Mouse (Mus musculus) limb, embryonic 12.5 days (tissue): Measurements from ENCODE around the gene Arhgap35. TPM values are rescaled to one million over a fixed set of nuclear protein-coding genes. Genes with fewer than 3 reads are reported as not detected.
"Not testable (repeated sequence)": the region's sequence is repeated elsewhere in the genome, so short reads cannot be mapped to it uniquely, and the experiment has no call there.

Source experiments
- ATAC-seq: fragments of 200-750 bp; cut with Nextera tagmentation; 2 replicates; pipeline ENCODE4 v1.8.0; 2017; ENCODE audit warnings: low read depth, moderate TSS enrichment; ENCODE audit not compliant: insufficient number of reproducible peaks, insufficient read depth, low FRiP score, low TSS enrichment
- H3K27ac ChIP-seq: fragments of 300-500 bp; sonication (generic); 2 replicates; pipeline ENCODE4 v1.5.1; 2016; ENCODE audit warnings: mild to moderate bottlenecking, moderate library complexity
- H3K27me3 ChIP-seq: fragments of 300-500 bp; sonication (generic); 2 replicates; pipeline ENCODE4 v1.6.1; 2016; ENCODE audit warnings: mild to moderate bottlenecking, moderate library complexity
- H3K36me3 ChIP-seq: fragments of 300-500 bp; sonication (generic); 2 replicates; pipeline ENCODE4 v1.6.1; 2016; ENCODE audit warnings: mild to moderate bottlenecking, moderate library complexity
- H3K4me1 ChIP-seq: fragments of 300-500 bp; sonication (generic); replicated peaks from 2 replicates; pipeline ENCODE4 v1.6.1; 2016
- H3K4me2 ChIP-seq: fragments of 300-500 bp; sonication (generic); 2 replicates; pipeline ENCODE4 v1.6.1; 2016; ENCODE audit warnings: mild to moderate bottlenecking, moderate library complexity
- H3K4me3 ChIP-seq: fragments of 300-500 bp; sonication (generic); replicated peaks from 2 replicates; pipeline ENCODE4 v1.5.1; 2016; ENCODE audit warnings: mild to moderate bottlenecking
- H3K9ac ChIP-seq: fragments of 300-500 bp; sonication (generic); replicated peaks from 2 replicates; pipeline ENCODE4 v1.6.1; 2016; ENCODE audit warnings: mild to moderate bottlenecking, moderate library complexity
- H3K9me3 ChIP-seq: fragments of 300-500 bp; sonication (generic); 2 replicates; pipeline ENCODE4 v1.6.1; 2016; ENCODE audit warnings: mild to moderate bottlenecking, moderate library complexity
- WGBS: fragments of 180-500 bp; shearing (Covaris S2); methylation state at CpG from one replicate; pipeline ENCODE4 v1.1.7; 2016; 5-methylcytosine and 5-hydroxymethylcytosine counted together
- polyA plus RNA-seq: library from polyadenylated mRNA; unstranded; fragments of >200 nt; fragmentation: Nextera tagmentation; extraction: Ambion mirVana; gene quantifications from 2 replicates; pipeline ENCODE4 v1.2.1, GENCODE M21; 2016

Gene Arhgap35
- polyA plus RNA-seq, 1 experiment from 2014 or later: 25.6 TPM

GRCm38 (mm10) chr7:16623131-16623530 is 8.3 kb upstream of the Arhgap35 start:
- Histone ChIP-seq H3K4me1 (peaks cover 10% of the 10 kb centered on the region), H3K4me2 (no peak overlapping the region), H3K4me3 (no peak overlapping the region), H3K36me3 (no peaks in the 10 kb centered on the region), H3K9ac (no peak overlapping the region), H3K27me3 (0 out of 2 replicates have a peak, but pooled peaks cover 4% of the 10 kb centered on the region), H3K27ac (no peak overlapping the region), H3K9me3 (no peaks in the 10 kb centered on the region)
- no peak for ATAC-seq
- 47% methylated on average over 4 of the region's 4 CpGs for WGBS

GRCm38 (mm10) chr7:16621066-16621622 is 6.4 kb upstream of the Arhgap35 start:
- 0 out of 2 replicates have a peak, but pooled peaks cover 6% of the 10 kb centered on the region for H3K27me3 ChIP-seq
- no peaks in the 10 kb centered on the region for H3K36me3 ChIP-seq
- H3K4me2 ChIP-seq: no peak overlapping the region
- H3K4me1 ChIP-seq: peaks cover 10% of the 10 kb centered on the region
- WGBS: 72% methylated on average over 8 of the region's 8 CpGs
- no peak overlapping the region for H3K4me3 ChIP-seq
- H3K27ac ChIP-seq: no peak overlapping the region
- H3K9ac ChIP-seq: no peak overlapping the region
- H3K9me3 ChIP-seq: no peaks in the 10 kb centered on the region
- no peak for ATAC-seq

GRCm38 (mm10) chr7:16618661-16619211 is 3.9 kb upstream of the Arhgap35 start:
- Histone ChIP-seq H3K4me2 (peak overlapping the region; percentile 53), H3K4me1 (peaks cover 17% of the 10 kb centered on the region), H3K9me3 (no peaks in the 10 kb centered on the region), H3K36me3 (no peaks in the 10 kb centered on the region), H3K4me3 (peak overlapping the region; percentile 23), H3K9ac (peak overlapping the region; percentile 19; the same call in 1 of the 2 replicates), H3K27ac (no peak overlapping the region), H3K27me3 (0 out of 2 replicates have a peak, but pooled peaks cover 6% of the 10 kb centered on the region)
- WGBS: 2% methylated on average over 30 of the region's 30 CpGs
- ATAC-seq: no peak

GRCm38 (mm10) chr7:16617045-16617444 is 2.3 kb upstream of the Arhgap35 start:
- Histone ChIP-seq H3K36me3 (0 out of 2 replicates have a peak, but pooled peaks cover 4% of the 10 kb centered on the region), H3K4me3 (no peak overlapping the region), H3K4me1 (peaks cover 27% of the 10 kb centered on the region), H3K9me3 (no peaks in the 10 kb centered on the region), H3K4me2 (no peak overlapping the region), H3K9ac (no peak overlapping the region), H3K27me3 (0 out of 2 replicates have a peak, but pooled peaks cover 6% of the 10 kb centered on the region), H3K27ac (no peak overlapping the region)
- 19% methylated on average over 2 of the region's 2 CpGs for WGBS
- ATAC-seq: no peak

GRCm38 (mm10) chr7:16614171-16614887 is 464 bp downstream of the Arhgap35 start:
- under 1% methylated on average over 65 of the region's 101 CpGs for WGBS
- Histone ChIP-seq H3K9ac (peak overlapping the region; percentile 98), H3K4me1 (peaks cover 46% of the 10 kb centered on the region), H3K27ac (peak overlapping the region; percentile 100), H3K9me3 (no peaks in the 10 kb centered on the region), H3K36me3 (peaks cover 5% of the 10 kb centered on the region; the same call in 1 of the 2 replicates), H3K27me3 (0 out of 2 replicates have a peak, but pooled peaks cover 6% of the 10 kb centered on the region), H3K4me2 (peak overlapping the region; percentile 94), H3K4me3 (peak overlapping the region; percentile 89)
- peak; percentile 5; the same call in 1 of the 2 replicates for ATAC-seq

GRCm38 (mm10) chr7:16613461-16614170 is 1.2 kb downstream of the Arhgap35 start:
- WGBS: under 1% methylated on average over 20 of the region's 20 CpGs
- H3K9ac ChIP-seq: peak overlapping the region; percentile 98
- H3K4me2 ChIP-seq: peak overlapping the region; percentile 94
- H3K4me1 ChIP-seq: peaks cover 45% of the 10 kb centered on the region
- ATAC-seq: no peak
- peaks cover 5% of the 10 kb centered on the region; the same call in 1 of the 2 replicates for H3K36me3 ChIP-seq
- peak overlapping the region; percentile 89 for H3K4me3 ChIP-seq
- H3K27me3 ChIP-seq: 0 out of 2 replicates have a peak, but pooled peaks cover 5% of the 10 kb centered on the region
- peak overlapping the region; percentile 100 for H3K27ac ChIP-seq
- H3K9me3 ChIP-seq: no peaks in the 10 kb centered on the region

GRCm38 (mm10) chr7:16610345-16610744 is 4.4 kb downstream of the Arhgap35 start:
- Histone ChIP-seq H3K36me3 (peaks cover 10% of the 10 kb centered on the region; the same call in 1 of the 2 replicates), H3K27me3 (no peaks in the 10 kb centered on the region), H3K9ac (no peak overlapping the region), H3K4me2 (no peak overlapping the region), H3K9me3 (no peaks in the 10 kb centered on the region), H3K4me1 (peaks cover 35% of the 10 kb centered on the region), H3K4me3 (no peak overlapping the region), H3K27ac (no peak overlapping the region)
- WGBS: 89% methylated on average over 2 of the region's 2 CpGs
- ATAC-seq: no peak

- ATAC-seq: no peak
- H3K36me3 ChIP-seq: peaks cover 12% of the 10 kb centered on the region; the same call in 1 of the 2 replicates
Observed at GRCm38 (mm10) chr7:16608961-16609360, 5.8 kb downstream of the Arhgap35 start.

GRCm38 (mm10) chr7:16608046-16608445 is 6.7 kb downstream of the Arhgap35 start:
- 96% methylated on average over 1 of the region's 1 CpGs for WGBS
- Histone ChIP-seq H3K4me3 (no peak overlapping the region), H3K9ac (no peak overlapping the region), H3K27ac (no peak overlapping the region), H3K9me3 (no peaks in the 10 kb centered on the region), H3K4me2 (no peak overlapping the region), H3K27me3 (no peaks in the 10 kb centered on the region), H3K4me1 (peaks cover 29% of the 10 kb centered on the region), H3K36me3 (peaks cover 17% of the 10 kb centered on the region; the same call in 1 of the 2 replicates)
- no peak for ATAC-seq

More at GRCm38 (mm10) chr7:16608961-16609360, 5.8 kb downstream of the Arhgap35 start:
- WGBS: 85% methylated on average over 1 of the region's 1 CpGs
- H3K4me1 ChIP-seq: peaks cover 35% of the 10 kb centered on the region
- H3K4me2 ChIP-seq: no peak overlapping the region
- H3K9me3 ChIP-seq: no peaks in the 10 kb centered on the region
- no peaks in the 10 kb centered on the region for H3K27me3 ChIP-seq
- H3K27ac ChIP-seq: no peak overlapping the region
- no peak overlapping the region for H3K9ac ChIP-seq
- no peak overlapping the region for H3K4me3 ChIP-seq

- not testable (repeated sequence) for H3K4me2 ChIP-seq, H3K9me3 ChIP-seq, ATAC-seq, H3K27me3 ChIP-seq, H3K9ac ChIP-seq, H3K4me3 ChIP-seq, H3K27ac ChIP-seq
- Histone ChIP-seq H3K36me3 (peaks cover 12% of the 10 kb centered on the region; the same call in 1 of the 2 replicates), H3K4me1 (peaks cover 16% of the 10 kb centered on the region)
- WGBS: 93% methylated on average over 4 of the region's 4 CpGs
Observed at GRCm38 (mm10) chr7:16606808-16607207, 8.0 kb downstream of the Arhgap35 start.
